Mouse (Mus musculus) testis, adult 2 months (tissue): ENCODE data around the gene Krtap4-9.
"Not testable (repeated sequence)": the region's sequence is repeated elsewhere in the genome, so short reads cannot be mapped to it uniquely, and the experiment has no call there.

ENCODE experiments used
- CTCF ChIP-seq: fragments of 200-500 bp; IDR thresholded peaks from 2 replicates; pipeline ENCODE4 v1.5.1; 2012; ENCODE audit warnings: low read depth, mild to moderate bottlenecking, inconsistent platforms, low read length, moderate library complexity; ENCODE audit not compliant: control insufficient read depth, insufficient read depth, insufficient replicate concordance
- POLR2A ChIP-seq: fragments of 200-500 bp; IDR thresholded peaks from 2 replicates; pipeline ENCODE4 v1.6.1; 2012; ENCODE audit warnings: low read depth, mild to moderate bottlenecking, inconsistent platforms, low read length, moderate library complexity; ENCODE audit not compliant: control insufficient read depth

DNA sequence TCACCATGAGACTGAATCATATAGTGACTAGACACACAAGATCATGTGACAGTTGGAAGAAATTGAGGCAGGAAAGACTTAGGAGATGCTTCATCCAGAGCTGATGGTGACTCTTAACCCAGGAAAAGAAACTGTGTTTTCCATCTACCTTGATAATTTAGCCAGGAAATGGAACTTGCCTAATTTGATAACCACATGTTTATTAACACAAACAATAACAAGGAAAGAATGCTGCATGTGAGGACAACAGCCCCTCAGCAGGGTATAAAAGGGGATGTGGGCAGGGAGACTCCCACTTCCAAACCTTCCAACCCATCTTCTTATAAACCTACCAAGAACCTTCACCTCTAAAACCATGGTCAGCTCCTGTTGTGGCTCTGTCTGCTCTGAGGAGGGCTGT lies at the start of gene Krtap4-9:
- not testable (repeated sequence) for TF ChIP-seq POLR2A, CTCF
